Mouse (Mus musculus) cerebellum, postnatal 4 days (tissue): ENCODE data around the gene Cxcl1.
"Not testable (repeated sequence)": the region's sequence is repeated elsewhere in the genome, so short reads cannot be mapped to it uniquely, and the experiment has no call there.

Experiments used
- DNase-seq, 2 experiments: peaks; one replicate each; pipeline ENCODE4 v3.0.0; 2022; ENCODE audit warnings: low spot score in 2 of 2, mixed read lengths in 1 of 2

Gene Cxcl1

DNA sequence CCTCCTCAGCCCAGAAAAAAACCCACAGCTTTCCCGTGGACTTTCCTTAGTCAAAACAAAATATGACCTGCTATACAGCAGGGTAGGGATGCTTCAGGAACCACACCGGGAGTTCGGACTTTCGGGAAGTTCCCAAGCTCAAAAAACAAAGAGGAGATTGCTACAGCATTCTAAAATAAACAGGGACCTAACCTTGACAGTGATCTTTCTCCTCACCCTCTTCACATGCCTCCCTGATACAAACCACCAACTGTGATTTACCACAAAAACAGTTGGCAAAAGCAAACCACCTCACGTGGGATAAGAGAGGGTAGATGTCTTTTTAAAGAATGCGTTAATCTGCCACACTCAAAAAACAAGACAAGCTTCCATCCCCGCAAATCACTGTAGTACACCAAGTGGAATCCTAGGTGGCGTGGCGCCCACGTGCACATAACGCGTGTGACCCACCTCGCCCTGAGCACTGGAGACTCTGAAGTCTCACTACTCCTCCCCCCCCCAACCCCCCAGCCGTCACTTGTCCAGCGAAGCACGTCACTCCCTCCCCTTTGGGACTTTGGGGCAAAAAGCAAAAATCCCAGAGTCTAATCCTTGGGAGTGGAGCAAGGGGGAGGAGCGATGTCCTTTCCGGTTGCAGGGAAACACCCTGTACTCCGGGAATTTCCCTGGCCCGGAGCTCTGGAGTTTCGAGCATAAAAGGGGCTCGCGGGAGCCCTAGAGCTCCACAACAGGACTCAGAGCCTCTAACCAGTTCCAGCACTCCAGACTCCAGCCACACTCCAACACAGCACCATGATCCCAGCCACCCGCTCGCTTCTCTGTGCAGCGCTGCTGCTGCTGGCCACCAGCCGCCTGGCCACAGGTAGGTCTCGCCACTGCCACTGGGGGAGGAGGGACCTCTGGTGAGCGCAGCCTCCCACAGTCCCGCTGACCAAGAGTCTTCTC is at the start of gene Cxcl1:
TSS of gene Cxcl1 (plus strand) at position 723 of the 945 bp plus-strand sequence.
- peak in 1 of 2 experiments; percentile 26 for DNase-seq

DNA sequence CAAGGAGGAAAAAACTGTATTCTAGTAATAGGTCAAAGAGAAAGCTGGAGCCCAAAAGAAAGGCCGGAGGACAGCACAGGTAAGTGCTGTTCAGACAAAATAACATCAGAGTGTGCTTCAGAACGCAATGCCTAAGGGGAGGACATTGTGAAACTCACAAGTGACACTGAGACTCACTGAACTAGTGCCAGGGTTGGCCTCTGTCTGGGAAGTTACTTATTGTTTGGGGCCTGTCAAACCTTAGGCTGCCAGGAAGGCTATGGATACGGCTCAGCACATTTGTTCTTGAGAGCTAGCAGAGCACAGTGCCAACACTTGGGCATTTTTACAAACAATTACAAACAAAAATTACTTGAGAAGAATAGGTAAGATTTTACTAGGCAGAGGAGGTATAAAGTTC is 47.1 kb upstream of the Cxcl1 start:
- no peak for DNase-seq

DNA sequence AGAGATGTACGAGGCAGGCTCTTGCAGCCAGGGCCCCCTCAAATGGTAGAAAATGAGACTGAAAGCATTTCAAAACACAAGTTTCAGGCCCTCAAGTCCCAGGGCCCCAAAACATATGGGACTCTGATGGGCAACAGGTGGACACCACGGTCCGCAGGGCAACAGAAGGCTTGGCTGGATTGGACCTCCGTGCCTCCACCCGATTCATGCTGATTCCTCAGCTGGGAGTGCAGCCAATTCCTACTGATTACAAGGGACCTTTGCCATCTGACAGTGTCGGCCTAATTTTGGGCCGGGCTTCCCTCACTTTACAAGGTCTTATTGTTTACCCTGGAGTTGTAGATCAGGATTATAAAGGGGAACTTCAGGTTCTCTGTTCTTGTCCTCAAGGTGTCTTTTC is 40.9 kb upstream of the Cxcl1 start:
- DNase-seq = peak in 1 of 2 experiments; percentile 6

DNA sequence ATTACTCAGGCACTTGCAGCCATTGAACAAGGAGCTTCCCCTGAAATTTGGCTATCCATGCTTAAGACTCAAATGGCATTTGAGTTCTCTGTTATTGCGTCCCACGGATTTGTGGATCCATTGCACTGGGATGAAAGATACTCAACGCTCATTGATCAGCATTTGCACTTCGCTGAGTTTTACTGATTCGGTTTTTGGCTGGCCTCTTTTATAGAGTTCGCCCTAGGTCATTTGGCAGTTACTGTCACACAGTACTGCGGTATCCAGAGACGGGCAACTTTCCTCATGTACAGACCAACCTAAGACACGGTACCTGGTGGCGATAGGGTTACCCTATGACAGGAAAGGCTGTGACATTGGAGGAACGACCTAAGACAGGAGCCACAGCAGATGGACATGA is 39.6 kb upstream of the Cxcl1 start:
- DNase-seq = not testable (repeated sequence)

DNA sequence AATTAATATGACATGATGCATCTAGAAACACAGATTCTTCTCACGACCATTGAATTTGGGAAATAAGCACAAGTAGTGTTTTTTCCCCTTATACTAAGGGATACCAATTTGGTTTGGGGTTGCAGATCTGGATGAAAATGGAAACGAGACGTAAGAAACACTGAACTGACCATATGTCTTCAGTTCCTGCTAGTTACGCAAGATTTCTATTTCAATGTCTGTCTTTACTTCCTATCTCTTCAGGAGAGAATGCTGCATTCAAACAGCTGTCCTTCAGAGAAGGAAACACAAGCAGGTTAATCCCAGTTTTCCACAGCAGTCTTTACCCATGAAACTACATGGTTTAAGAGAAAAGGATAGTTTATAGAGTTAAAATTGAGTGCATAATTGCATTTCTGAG is 37.8 kb upstream of the Cxcl1 start:
- no peak for DNase-seq

DNA sequence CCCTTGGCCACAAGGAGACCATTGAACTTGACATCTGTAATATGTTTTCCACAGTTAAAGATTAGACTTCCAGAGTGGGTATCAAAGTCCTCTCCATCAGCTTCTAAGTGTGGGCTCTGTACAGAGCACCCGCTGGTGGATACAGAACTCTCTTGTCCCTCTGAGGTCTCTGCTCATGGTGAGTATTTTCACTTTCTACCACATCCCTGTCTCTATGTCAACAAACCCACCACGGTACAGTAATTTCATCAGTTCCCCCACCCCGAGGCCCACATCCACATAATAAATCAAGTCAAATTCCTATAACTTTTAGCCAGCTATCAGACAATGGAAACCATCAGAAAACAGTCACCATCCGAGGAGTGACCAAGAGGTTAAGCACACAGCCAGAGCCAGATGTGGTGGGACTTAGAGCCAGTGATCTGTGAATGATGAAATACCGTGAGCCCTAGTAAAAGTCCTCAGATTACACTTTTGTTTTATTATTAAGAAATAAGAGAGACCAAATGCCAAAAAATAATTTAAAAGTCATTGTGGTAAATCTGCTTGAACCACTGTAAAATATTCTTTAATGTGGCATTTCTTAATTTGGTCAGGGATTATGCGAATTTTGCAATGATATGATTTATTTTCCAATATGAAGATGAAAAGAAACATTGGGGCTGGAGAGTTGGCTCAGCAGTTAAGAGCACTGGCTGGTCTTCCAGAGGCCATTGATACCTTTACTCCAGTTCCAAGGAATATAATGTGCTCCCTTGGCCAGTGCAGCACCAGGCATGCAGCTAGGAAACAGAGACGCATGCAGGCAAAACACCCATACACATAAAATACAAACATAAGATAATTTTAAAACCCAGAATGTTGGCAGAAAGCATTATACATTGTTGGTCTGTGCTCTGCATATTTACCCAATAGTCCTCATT is 35.5 kb upstream of the Cxcl1 start:
- DNase-seq = no peak

DNA sequence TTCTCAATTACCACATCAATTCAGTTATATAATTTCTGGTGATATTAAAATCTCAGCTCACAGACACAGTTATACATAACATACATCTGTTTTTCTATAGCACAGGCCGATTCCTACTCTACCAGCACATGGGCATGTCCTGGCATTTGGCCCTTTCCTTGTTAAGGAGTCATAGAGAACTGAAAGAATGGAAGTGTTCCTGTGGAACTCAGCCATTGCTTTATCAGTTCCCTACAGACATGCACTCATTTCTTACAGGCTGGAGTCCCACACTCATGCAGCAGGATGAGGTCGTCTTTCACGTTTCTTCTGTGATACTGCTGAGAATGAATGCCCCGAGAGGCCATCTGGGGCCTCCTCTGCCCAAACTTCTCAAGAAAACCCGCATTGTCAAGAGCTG is 33.6 kb upstream of the Cxcl1 start:
- DNase-seq = no peak

DNA sequence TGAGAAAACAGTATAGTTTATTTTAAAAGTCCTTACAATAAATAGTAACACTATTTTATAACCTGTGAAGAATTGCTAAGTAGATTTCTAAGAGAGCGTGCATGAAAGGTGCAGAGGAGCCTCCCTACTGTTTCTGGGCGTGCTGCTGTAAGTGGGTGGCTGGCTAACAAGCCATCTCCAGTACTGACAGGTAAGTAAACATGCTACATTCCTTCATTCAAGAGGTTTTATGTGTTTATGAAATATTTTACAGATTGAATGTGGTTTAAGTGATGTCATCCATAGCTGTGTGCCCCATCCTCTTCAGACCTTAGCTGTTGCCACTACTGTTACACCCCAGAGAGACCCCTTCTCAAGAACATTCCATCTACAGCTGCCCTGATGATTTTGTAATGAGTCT is 32.6 kb upstream of the Cxcl1 start:
- no peak for DNase-seq

DNA sequence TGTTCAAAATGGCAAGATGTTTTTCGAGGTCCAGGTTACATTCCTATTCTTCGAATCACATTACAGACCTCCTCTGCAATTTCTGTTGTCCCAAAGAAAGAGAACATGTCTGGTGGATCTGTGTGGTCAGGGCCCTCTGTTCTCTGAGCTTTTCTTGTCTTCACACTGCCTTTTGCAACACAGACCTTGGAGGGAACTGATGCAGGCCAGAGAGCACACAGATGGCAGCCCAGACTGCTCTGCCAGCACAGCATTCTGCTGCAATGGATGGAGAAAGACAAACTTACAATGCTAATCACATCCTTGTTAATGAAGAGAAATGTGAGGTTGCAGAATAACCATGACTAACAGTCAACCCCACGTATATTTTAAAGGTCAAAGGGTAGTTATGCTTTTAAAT is 32.0 kb upstream of the Cxcl1 start:
- no peak for DNase-seq

DNA sequence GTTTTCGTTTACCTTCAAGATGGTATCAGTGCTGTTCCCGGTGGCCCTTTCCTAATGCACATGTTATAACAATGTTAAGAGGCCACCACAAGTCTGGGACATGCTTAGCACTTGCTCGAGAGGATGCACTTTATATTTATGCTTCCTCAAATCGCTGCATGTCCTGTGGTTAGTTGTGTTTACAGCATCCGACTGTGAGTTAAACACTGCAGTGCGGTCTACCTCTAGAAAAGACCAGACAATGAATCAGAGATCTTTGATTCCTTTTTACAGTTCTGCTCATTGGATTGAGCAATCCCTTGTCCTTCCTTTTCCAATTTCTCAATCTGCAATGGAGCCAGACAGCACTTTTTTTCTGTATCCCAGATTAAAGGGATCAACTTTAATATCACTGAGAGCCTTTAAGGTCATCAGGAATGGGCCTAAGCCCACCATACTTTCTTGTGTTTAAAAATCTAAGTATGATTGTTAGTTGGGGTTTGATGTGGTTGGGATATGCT is 29.1 kb upstream of the Cxcl1 start:
- no peak for DNase-seq

DNA sequence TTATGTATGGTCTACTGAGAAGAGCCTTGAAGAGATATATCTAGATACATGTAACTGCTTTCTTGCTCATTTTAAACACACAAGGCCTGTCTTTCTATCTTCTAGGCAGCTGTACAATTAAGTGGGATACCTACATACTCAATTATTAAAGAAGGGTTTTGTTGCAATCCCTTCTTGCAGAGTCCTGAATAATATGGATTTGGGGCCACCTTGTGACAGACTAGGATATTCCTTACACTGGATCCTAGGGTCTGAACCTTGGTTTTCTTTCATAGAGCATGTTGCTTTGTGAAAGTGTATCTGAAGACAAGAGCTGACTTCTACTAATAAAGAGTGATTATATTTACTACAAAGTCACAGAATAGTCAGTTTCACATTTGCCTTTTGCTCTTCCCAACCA is 24.3 kb upstream of the Cxcl1 start:
- DNase-seq = no peak

DNA sequence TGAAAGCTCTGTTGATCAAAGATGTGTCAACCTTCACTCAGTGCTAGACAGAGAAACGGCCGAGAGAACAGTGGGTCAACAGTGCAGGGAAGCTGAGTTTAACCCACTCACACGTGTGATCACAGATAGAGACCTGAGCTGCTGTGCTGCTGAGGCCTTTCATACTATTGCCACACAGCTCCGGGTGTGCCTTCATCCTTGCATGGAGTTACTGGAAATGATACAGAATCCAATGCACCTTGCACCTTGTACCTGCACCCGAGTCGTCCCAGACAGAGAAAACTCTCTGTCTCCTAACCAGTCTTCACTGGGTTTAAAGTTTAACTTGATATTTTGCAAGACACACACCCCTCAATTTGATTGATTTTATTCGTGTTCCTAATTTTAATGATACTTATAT is 18.7 kb upstream of the Cxcl1 start:
- no peak for DNase-seq

DNA sequence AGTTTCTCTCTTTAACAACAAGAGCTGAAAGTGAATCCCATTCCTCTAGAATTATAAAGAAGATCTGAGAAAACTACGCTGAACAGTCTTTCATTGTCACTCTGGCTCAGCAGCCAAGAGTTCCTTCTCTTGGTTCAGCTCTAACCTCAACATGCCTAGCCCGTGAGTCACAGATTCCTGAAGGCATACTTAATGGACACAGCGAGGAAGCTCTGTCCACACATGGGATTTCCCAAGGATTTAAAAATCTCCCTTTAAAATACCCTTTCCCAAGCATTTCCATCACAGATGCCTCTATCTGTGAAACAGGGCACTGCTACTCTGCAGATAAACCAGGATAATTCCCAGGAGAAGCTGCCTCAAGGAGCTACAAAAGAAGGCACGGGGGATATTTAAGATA is 15.0 kb upstream of the Cxcl1 start:
- DNase-seq = no peak

DNA sequence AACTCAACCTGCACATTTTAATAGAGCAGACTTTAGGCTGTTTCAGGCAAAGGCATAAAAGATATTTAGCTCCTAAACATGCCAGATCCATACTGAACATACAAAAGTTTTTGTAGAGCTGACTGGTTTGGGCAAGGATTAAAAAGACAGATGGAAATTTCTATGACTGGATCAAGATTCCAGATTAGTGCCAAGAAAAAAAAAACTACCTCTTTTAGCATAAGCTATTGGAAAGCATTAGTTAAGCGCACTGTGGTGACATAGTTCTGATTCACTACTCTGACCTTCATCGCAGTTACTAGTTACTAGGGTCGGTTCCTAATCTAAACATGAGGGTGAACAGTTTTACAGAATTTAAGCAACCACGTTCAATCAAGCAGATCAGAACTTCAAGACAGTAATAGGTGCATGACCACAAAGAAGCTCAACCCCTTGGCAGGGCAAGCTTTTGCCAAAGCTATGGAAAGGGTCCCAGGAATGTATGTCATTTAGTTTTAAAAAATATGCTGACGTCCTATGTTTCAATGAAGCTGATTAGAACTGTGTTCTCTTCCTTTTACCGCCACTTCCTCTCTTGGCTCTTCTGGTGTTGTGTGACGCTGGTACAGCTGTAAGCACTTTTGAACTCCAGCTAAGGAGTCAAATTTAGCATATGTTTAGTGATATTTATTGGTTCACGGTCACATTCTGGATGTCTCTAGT is 14.4 kb upstream of the Cxcl1 start:
- no peak for DNase-seq

DNA sequence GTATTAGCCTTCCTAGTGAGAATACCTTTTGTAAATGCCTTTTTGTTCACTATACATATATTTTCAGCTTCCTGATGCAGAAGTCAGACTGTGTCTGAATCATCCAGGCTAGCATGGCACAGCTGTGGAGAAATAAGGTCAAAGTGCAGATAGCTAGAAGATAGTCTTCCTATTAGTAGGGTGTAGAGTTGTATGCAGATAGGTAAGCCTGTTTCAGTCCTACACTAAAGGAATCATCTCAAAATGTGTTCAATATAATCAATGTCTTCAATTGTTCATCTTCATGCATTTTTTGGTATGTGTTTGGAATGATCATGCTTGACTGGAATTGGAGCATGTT is 13.9 kb upstream of the Cxcl1 start:
- DNase-seq = no peak

DNA sequence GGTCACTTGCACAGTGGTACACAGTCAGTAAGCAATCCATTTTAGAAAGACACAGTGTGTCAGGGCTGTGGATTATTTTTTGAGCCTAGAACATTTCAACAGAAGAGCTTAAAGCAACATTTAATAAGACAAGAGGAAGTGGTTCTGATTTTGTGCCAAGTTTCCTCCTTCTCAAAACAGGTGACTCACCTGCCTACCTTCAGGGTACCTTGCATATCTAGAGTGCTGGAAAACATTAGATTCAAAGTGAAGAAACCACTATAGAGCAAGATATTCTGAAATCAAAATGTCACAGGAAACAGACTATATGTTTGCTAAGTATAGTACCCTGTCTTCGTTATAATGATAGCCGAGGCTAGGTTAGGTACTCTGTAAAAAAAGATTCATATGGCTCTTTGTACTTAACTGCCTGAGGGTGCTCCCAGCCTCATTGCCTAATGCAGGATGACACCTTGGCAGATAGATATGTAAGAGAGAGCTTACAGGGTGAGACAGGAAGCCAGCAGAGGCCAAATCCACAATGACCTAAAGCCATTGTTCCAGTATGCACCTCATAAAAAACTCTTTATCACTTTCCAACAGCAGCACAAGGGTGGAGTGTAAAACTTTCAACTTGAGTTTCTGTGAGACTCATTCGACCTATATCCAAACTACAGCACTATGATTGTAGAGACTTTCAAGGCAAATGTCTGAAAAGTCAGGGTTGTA is 11.6 kb upstream of the Cxcl1 start:
- no peak for DNase-seq

DNA sequence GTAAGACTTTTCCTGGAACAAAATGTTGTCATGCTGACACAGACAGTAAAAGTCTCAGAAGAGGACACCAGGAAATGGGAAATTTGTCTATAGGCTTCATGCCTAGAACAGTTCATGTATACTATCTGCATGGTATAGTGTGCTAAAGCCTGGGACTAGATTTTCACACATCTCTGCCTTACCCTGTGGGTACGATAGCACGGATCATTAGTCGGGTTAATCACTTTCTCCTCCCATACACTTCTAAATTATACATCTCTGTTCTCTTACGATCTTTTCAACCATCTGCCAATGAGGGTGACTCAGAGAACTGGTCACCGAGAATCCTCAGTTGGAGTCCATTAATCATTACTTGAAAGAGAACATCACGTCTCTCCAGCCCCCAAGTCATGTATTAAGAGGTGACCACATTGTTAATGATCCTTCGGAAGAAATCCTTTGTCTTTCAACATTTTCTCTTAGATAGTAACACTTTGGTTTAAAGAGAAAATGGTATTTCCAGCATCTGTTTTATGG is 10.6 kb upstream of the Cxcl1 start:
- no peak for DNase-seq

DNA sequence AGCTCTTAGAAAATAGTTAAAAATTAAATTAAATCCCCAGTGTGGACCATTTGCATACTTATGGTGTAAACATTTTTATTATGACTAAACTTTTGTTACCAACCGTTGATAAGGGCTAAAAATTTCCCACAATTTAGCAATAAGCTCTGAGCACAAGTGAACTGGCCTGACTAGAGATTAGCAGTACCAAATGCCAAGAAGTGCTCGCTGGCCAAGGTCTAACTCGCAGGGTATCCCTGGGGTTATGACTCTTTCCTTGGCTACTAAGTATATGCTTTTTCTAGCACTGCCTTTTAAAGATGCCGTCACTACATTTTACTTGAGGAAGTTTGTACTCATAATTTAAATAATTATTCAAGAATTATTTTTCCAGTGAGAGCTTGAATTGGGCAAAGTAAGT is 10.0 kb upstream of the Cxcl1 start:
- DNase-seq = no peak

DNA sequence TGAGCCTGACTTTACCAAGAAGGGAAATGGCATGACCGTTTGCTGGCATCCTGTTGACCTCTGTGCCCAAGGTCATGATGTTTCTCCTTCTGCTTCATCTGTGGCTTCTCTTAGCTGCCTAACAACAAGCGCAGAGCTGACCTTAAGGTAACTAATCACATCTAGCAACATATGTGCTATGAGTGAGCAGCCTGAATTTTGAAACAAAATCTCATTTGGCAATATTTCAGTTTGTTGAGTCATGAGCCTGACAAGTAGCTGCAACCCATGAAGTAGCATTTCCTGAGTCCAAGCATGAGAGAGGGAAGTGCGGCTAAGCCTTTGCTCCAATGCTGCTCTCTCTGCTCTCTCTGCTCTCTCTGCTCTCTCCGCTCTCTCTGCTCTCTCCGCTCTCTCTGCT is 9.4 kb upstream of the Cxcl1 start:
- no peak for DNase-seq

DNA sequence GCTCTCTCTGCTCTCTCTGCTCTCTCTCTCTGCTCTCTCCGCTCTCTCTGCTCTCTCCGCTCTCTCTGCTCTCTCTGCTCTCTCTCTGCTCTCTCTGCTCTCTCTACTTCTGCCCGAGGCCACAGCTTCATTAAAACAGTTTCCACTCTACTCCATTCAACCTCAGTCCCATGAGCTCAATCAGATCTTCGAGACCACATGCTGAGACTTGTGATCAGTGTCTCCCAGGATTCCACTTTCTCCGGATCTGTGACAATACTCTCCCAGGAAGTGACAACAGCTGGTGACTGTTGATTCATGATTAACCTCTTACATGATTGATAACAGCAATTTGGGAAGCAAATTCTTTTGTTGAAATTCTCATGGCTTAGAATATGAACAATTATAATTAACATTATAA is 8.9 kb upstream of the Cxcl1 start:
- DNase-seq = no peak

DNA sequence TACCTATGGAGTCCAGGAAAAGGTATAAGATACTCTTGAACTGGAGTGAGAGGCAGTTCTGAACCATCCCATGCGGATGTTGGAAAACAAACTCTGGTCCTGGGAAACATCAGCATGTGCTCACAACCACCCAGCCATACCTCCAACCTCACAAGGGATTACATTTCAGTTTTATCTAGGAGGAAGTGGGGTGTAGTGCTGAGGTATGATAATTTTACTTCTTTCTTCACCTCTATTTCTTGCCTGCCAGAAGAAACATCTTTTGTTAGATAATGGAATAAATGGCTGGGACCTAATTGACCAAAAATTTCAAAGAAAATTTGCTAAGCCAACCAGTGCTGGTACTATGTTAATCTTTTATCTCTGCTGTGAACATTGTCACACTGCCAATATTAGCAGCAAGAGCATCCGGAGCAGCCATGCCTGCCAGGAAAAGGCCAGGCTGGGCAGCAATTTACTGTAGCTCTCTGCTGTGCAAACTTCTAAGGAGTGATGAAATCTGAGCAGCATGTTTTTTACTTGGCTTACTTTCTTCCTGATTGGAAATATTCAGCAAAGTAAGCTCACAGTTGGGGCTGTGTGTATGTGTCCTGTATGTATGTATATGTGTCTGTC is 6.3 kb upstream of the Cxcl1 start:
- DNase-seq = no peak
